Mouse (Mus musculus) heart, embryonic 13.5 days (tissue): ENCODE measurements around the gene Scn4a. TPM values are rescaled to one million over a fixed set of nuclear protein-coding genes. Genes with fewer than 3 reads are reported as not detected.
"Not testable (repeated sequence)": the region's sequence is repeated elsewhere in the genome, so short reads cannot be mapped to it uniquely, and the experiment has no call there.

Experiments
- ATAC-seq: fragments of 200-750 bp; cut with Nextera tagmentation; 2 replicates; pipeline ENCODE4 v1.8.0; 2017; ENCODE audit warnings: moderate TSS enrichment; ENCODE audit not compliant: insufficient number of reproducible peaks, low FRiP score, low TSS enrichment; ENCODE audit errors: extremely low read depth
- H3K27ac ChIP-seq: fragments of 300-500 bp; sonication (generic); replicated peaks from 2 replicates; pipeline ENCODE4 v1.5.1; 2015; ENCODE audit warnings: moderate library complexity, mild to moderate bottlenecking, inconsistent platforms
- H3K27me3 ChIP-seq: fragments of 300-500 bp; sonication (generic); replicated peaks from 2 replicates; pipeline ENCODE4 v1.6.1; 2015; ENCODE audit warnings: mild to moderate bottlenecking, inconsistent platforms
- H3K36me3 ChIP-seq: fragments of 300-500 bp; sonication (generic); 2 replicates; pipeline ENCODE4 v1.6.1; 2015; ENCODE audit warnings: mild to moderate bottlenecking, inconsistent platforms
- H3K4me1 ChIP-seq: fragments of 300-500 bp; sonication (generic); 2 replicates; pipeline ENCODE4 v1.6.1; 2015; ENCODE audit warnings: inconsistent platforms
- H3K4me2 ChIP-seq: fragments of 300-500 bp; sonication (generic); 2 replicates; pipeline ENCODE4 v1.6.1; 2015; ENCODE audit warnings: inconsistent platforms, mild to moderate bottlenecking, moderate library complexity
- H3K4me3 ChIP-seq: fragments of 300-500 bp; sonication (generic); 2 replicates; pipeline ENCODE4 v1.5.1; 2015; ENCODE audit warnings: moderate library complexity, mild to moderate bottlenecking, inconsistent platforms
- H3K9ac ChIP-seq: fragments of 300-500 bp; sonication (generic); 2 replicates; pipeline ENCODE4 v1.6.1; 2015; ENCODE audit warnings: inconsistent platforms, mild to moderate bottlenecking, moderate library complexity
- H3K9me3 ChIP-seq: fragments of 300-500 bp; sonication (generic); 2 replicates; pipeline ENCODE4 v1.6.1; 2016; ENCODE audit warnings: inconsistent platforms
- WGBS: fragments of 180-500 bp; shearing (Covaris S2); methylation state at CpG from one replicate; pipeline ENCODE4 v1.1.7; 2015; ENCODE audit warnings: mixed read lengths; 5-methylcytosine and 5-hydroxymethylcytosine counted together
- polyA plus RNA-seq: library from polyadenylated mRNA; unstranded; fragments of >200 nt; fragmentation: Nextera tagmentation; extraction: Ambion mirVana; gene quantifications from 2 replicates; pipeline ENCODE4 v1.2.1, GENCODE M21; 2015

The Scn4a gene
- polyA plus RNA-seq: 0.03 and 0.08 TPM in 2 replicates

DNA sequence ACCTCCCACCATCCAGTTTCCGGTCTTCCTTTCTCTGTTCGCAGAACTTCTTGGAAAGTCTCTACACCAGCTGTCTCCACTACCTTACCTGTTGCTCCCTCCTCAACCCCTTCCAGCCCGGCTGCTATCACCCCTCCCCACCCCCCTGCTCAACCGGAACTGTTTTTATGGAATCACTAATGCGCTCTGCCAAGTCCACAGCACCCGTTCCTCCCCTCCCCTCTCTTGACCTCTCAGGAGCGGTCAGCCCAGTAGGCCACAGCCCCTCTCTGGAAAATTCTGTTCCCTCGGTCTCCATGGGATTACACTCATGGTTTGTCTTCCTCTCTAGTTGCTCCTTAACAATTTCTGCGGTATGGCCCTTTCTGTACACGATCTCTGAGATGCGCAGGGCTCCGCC, at the start of gene Scn4a:
Scn4a (minus strand) TSS at position 101 of the 400 bp plus-strand sequence.
- no peak within 1 kb of the TSS for H3K9ac ChIP-seq
- no peaks in the 10 kb centered on the region for H3K36me3 ChIP-seq
- H3K27ac ChIP-seq: no peak within 1 kb of the TSS
- no peaks in the 10 kb centered on the region for H3K9me3 ChIP-seq
- 81% methylated on average over 12 of the region's 12 CpGs for WGBS
- no peak for ATAC-seq
- H3K4me2 ChIP-seq: no peak within 1 kb of the TSS
- no peak within 1 kb of the TSS for H3K4me3 ChIP-seq
- H3K4me1 ChIP-seq: peaks cover 19% of the 10 kb centered on the region
- H3K27me3 ChIP-seq: no peaks in the 10 kb centered on the region

DNA sequence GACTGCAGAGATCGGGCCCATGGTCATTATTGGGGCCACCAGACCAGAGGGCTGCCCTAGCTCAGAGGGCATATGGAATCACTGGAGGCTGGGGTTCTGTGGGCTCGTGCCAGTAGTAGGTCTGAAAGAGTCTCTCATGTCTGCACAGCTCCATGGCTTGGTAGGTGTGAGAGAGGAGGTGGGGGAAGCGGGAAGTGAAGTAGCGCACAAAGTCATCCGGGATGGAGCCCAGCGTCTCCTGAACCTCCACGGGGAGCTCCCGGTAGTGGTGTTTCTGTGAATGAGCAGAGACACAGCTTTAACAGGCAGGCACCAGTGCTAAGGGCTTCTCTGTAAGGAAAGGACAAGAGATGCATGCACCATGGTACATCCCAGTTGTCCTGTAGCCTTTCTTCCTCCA, 45.4 kb upstream of the Scn4a start:
- ATAC-seq: no peak
- Histone ChIP-seq H3K36me3 (peaks cover 45% of the 10 kb centered on the region), H3K27me3 (no peaks in the 10 kb centered on the region), H3K9me3 (no peaks in the 10 kb centered on the region), H3K4me1 (no peaks in the 10 kb centered on the region), H3K27ac (no peak overlapping the region), H3K4me2 (no peak overlapping the region), H3K4me3 (no peak overlapping the region), H3K9ac (no peak overlapping the region)
- WGBS: 91% methylated on average over 8 of the region's 8 CpGs

DNA sequence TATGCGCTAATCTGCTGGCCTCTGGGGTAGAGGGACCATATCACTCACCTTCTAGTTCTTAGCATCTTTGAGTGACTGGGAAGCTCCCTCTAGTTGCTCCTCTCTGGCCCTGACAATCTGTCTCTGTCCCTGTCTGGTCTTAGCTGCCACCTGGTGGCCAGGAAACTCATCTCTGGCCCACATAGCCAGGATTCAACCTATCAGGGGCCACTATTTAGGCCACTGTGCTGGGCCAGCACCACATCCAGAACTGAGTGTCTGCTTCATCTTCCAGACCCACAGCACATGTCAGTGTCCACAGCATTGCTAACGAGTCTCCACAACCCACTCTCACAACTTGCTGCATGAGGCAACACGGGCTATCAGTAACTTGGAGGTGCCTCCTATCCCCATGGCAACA, 44.6 kb upstream of the Scn4a start:
- Histone ChIP-seq H3K9me3 (no peaks in the 10 kb centered on the region), H3K36me3 (peaks cover 37% of the 10 kb centered on the region), H3K27me3 (no peaks in the 10 kb centered on the region), H3K4me3 (no peak overlapping the region), H3K9ac (no peak overlapping the region), H3K4me2 (no peak overlapping the region), H3K27ac (no peak overlapping the region), H3K4me1 (no peaks in the 10 kb centered on the region)
- 83% methylated on average over 3 of the region's 3 CpGs for WGBS
- ATAC-seq: no peak

GRCm38 (mm10) chr11:106394055-106394454, 41.0 kb upstream of the Scn4a start:
- WGBS: 46% methylated on average over 2 of the region's 2 CpGs
- Histone ChIP-seq H3K4me1 (peaks cover 16% of the 10 kb centered on the region), H3K36me3 (peaks cover 17% of the 10 kb centered on the region)
- not testable (repeated sequence) for H3K9ac ChIP-seq, H3K4me2 ChIP-seq, H3K27ac ChIP-seq, H3K27me3 ChIP-seq, H3K4me3 ChIP-seq, H3K9me3 ChIP-seq, ATAC-seq

GRCm38 (mm10) chr11:106393331-106393616, 40.2 kb upstream of the Scn4a start:
- Histone ChIP-seq H3K4me1 (peaks cover 17% of the 10 kb centered on the region), H3K27me3 (no peaks in the 10 kb centered on the region), H3K36me3 (peaks cover 9% of the 10 kb centered on the region), H3K27ac (no peak overlapping the region), H3K9ac (no peak overlapping the region), H3K4me3 (no peak overlapping the region), H3K9me3 (no peaks in the 10 kb centered on the region), H3K4me2 (no peak overlapping the region)
- ATAC-seq: no peak
- WGBS: 52% methylated on average over 4 of the region's 4 CpGs

- Histone ChIP-seq H3K4me2 (no peak overlapping the region), H3K27ac (no peak overlapping the region), H3K4me1 (peaks cover 17% of the 10 kb centered on the region), H3K27me3 (no peaks in the 10 kb centered on the region), H3K4me3 (no peak overlapping the region), H3K9ac (no peak overlapping the region), H3K36me3 (peaks cover 4% of the 10 kb centered on the region), H3K9me3 (no peaks in the 10 kb centered on the region)
- ATAC-seq: no peak
- WGBS: 57% methylated on average over 7 of the region's 7 CpGs
Measured at GRCm38 (mm10) chr11:106392597-106393330, 39.7 kb upstream of the Scn4a start.

GRCm38 (mm10) chr11:106391546-106392188, 38.6 kb upstream of the Scn4a start:
- no peak for ATAC-seq
- WGBS: 31% methylated on average over 6 of the region's 6 CpGs
- H3K4me2 ChIP-seq: no peak overlapping the region
- H3K9ac ChIP-seq: no peak overlapping the region
- H3K9me3 ChIP-seq: no peaks in the 10 kb centered on the region
- no peak overlapping the region for H3K27ac ChIP-seq
- H3K36me3 ChIP-seq: peaks cover 4% of the 10 kb centered on the region; the same call in 1 of the 2 replicates
- H3K4me1 ChIP-seq: peaks cover 24% of the 10 kb centered on the region
- H3K27me3 ChIP-seq: no peaks in the 10 kb centered on the region
- no peak overlapping the region for H3K4me3 ChIP-seq

- H3K4me3 ChIP-seq: no peak overlapping the region
- WGBS: 42% methylated on average over 3 of the region's 3 CpGs
- H3K9ac ChIP-seq: no peak overlapping the region
- no peaks in the 10 kb centered on the region for H3K27me3 ChIP-seq
- no peak overlapping the region for H3K4me2 ChIP-seq
- no peak overlapping the region for H3K27ac ChIP-seq
- H3K36me3 ChIP-seq: peaks cover 4% of the 10 kb centered on the region; the same call in 1 of the 2 replicates
- ATAC-seq: no peak
- no peaks in the 10 kb centered on the region for H3K9me3 ChIP-seq
- H3K4me1 ChIP-seq: peaks cover 24% of the 10 kb centered on the region
Measured at GRCm38 (mm10) chr11:106390757-106391156, 37.7 kb upstream of the Scn4a start.

DNA sequence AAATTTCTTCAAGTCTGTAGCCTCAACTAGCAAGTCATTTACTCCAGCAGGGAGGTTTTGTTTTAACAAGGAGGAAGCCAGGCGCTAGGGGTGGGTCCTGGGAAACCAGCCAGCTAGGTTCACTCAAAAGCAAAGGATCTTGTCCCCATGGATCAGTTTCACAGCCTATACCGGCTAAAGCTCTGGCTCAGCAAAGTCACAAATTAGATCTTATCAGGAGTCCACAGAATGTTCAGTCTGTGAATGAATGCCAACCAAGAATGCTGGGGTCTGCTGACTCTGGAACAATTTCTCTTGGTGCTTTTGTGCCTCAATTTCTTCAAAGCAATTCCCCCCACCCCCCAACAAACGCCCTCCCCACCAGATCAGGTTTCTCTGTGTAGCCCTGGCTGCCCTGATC, 36.5 kb upstream of the Scn4a start:
- Histone ChIP-seq H3K9me3 (no peaks in the 10 kb centered on the region), H3K27ac (no peak overlapping the region; the same call in 1 of the 2 replicates), H3K4me1 (peaks cover 24% of the 10 kb centered on the region), H3K9ac (no peak overlapping the region), H3K4me2 (no peak overlapping the region), H3K27me3 (no peaks in the 10 kb centered on the region), H3K36me3 (peaks cover 4% of the 10 kb centered on the region; the same call in 1 of the 2 replicates), H3K4me3 (no peak overlapping the region)
- 22% methylated on average over 3 of the region's 3 CpGs for WGBS
- ATAC-seq: no peak

DNA sequence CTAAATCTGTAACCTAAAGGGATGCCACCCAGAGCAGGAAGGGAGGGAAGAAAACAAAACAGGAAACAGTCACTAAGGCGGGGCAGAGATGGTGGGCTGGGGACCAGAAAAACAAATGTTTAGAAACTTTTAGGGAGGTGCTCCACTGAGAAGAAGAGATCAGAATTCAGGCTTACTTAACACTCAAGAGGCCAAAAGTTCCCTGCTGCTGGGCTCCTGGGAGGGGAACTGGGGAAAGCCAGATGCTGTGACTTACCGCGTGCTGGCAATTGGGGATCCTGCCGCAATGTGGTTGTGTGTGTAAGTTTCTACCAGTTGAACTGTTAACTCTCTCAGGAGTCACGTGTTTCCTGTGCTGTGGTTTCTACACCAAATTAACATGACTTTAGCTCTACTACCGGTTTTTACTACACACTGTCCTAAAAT, 34.7 kb upstream of the Scn4a start, which contains the start of gene Icam2:
Icam2 (minus strand) TSS at position 285 of the 426 bp plus-strand sequence.
- Histone ChIP-seq H3K9me3 (no peaks in the 10 kb centered on the region), H3K4me1 (peaks cover 32% of the 10 kb centered on the region), H3K4me3 (no peak within 1 kb of the TSS), H3K27ac (peak within 1 kb of the TSS; percentile 29), H3K27me3 (no peaks in the 10 kb centered on the region), H3K9ac (no peak within 1 kb of the TSS), H3K4me2 (0 out of 2 replicates have a peak within 1 kb of the TSS, but pooled peaks have one; percentile 1), H3K36me3 (no peaks in the 10 kb centered on the region)
- WGBS: 62% methylated on average over 6 of the region's 6 CpGs
- no peak for ATAC-seq

DNA sequence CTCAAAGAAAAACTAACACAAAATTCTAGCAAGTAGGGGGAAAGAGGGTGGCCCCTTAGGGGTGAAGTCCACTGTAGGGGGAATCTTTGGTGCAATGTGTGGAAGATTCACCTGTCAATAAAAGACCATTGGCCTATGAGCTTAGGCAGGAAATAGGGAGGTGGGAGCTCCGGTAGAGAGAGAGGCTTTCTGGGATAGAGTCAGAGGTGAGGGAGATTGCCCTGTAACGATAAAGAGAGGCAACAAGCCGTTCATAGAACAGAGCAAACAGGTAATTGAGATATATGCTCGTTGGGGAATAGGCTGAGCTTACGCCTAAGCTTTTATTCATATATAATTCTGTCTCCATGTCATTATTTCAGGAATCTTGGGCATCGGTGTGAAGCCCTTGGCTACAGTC, 33.9 kb upstream of the Scn4a start:
- H3K27ac ChIP-seq: peak overlapping the region; percentile 29
- no peak overlapping the region for H3K4me3 ChIP-seq
- 58% methylated on average over 6 of the region's 6 CpGs for WGBS
- H3K9me3 ChIP-seq: no peaks in the 10 kb centered on the region
- H3K36me3 ChIP-seq: no peaks in the 10 kb centered on the region
- H3K27me3 ChIP-seq: no peaks in the 10 kb centered on the region
- H3K4me2 ChIP-seq: 0 out of 2 replicates have a peak overlapping the region, but pooled peaks have one; percentile 1
- H3K9ac ChIP-seq: no peak overlapping the region
- ATAC-seq: no peak
- peaks cover 39% of the 10 kb centered on the region for H3K4me1 ChIP-seq

DNA sequence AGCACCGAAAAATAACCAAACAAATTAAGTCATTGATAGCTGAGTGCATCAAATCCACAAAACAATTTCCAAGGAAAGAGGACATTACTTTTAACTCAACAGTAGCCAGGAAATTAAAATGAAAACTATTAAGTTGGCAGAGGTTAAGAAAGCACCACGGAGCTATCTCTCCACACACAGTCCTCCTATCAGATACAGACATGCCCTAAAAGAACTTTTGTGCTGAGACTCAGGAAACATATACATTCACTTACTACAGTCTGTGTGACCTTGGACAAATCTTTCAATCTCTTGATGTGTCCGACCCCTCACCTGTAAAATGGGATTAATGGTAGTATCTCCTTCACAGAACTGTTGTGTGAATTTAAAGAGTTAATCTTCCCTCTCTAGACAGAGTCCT, 33.3 kb upstream of the Scn4a start:
- Histone ChIP-seq H3K27me3 (no peaks in the 10 kb centered on the region), H3K4me3 (no peak overlapping the region), H3K27ac (no peak overlapping the region), H3K4me2 (no peak overlapping the region), H3K36me3 (no peaks in the 10 kb centered on the region), H3K9ac (no peak overlapping the region), H3K4me1 (peaks cover 39% of the 10 kb centered on the region), H3K9me3 (no peaks in the 10 kb centered on the region)
- WGBS: 70% methylated on average over 3 of the region's 3 CpGs
- no peak for ATAC-seq
